Comparison of ENCODE assay signal across 8 mouse cellular contexts in the genomic region with DNA sequence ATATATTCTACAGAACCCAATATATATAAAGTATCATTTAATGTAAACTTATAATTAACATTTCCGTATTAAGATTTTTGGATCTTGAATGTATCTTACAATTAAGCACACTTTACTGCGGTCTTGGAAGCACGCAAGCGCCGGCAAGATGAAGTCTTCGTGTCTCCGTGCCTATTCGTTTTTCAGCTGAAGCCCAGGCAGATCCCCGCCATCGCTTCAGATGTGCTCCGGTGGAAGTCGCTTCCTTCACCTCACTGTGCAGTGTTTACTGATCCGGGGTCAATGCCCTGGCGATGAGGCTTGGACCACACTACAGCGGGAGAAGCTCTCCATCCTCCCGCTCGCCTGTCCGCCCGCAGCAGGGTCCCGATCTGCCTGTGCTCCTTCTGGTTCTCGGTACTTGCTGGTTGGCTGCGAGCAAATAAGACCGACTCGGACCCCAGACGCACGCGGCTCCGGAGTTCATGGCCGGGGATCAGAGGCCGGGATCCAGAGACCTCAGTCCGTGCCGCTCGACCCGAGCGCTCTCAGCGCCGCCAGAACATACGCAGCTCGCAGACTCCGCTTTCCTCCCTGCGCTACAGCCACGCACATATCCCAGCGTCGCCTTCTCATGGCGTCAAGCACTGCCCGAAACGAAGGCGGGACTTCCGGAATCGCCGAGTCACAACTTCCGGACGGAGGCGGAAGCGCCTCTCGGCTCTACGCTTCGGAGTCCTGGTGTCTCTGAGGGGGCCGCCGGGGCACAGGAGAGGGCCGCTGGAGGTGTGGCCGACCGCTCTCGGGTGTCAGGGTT. TPM values are rescaled to one million over a fixed set of nuclear protein-coding genes. Genes with fewer than 3 reads are reported as not detected.
DNase-seq lines count a peak whose midpoint lies in the region; ATAC-seq and TF ChIP-seq lines count a peak whose summit lies in the region.

A gene (plus strand): TSS at position 707 of the 796 bp plus-strand sequence.

- peaks cover 30% of the 10 kb centered on the region for H3K79me2 ChIP-seq in MEL (ENCODE audit: control insufficient read depth, insufficient read depth, low read length, poor library complexity)

- WGBS in cerebellum, adult 2 months, result 1% methylated on average over 64 of the region's 64 CpGs
- under 1% methylated on average over 64 of the region's 64 CpGs for WGBS in lung, embryonic 16.5 days

- no peak for TF ChIP-seq CTCF in MEL (IDR thresholded peaks at IDR 0.05 in 2 of 3, conservative IDR thresholded peaks at IDR 0.05 in 1 of 3; ENCODE audit: control insufficient read depth in 1 of 3, insufficient read depth in 1 of 3, low read depth in 2 of 3, low read length in 3 of 3, poor library complexity in 1 of 3, severe bottlenecking in 1 of 3)
- no peak for TF ChIP-seq CTCF in cerebellum, adult 2 months (IDR thresholded peaks at IDR 0.05; ENCODE audit: borderline replicate concordance, insufficient read depth, low read depth, low read length)

- peak; percentile 93 to 95 for ATAC-seq in hematopoietic stem cell, adult 5-6 weeks (replicated peaks in 1 of 2; ENCODE audit: insufficient read depth in 1 of 2, low FRiP score in 2 of 2, low TSS enrichment in 1 of 2, low read depth in 1 of 2, poor library complexity in 2 of 2, severe bottlenecking in 2 of 2)
- ATAC-seq in lung, embryonic 16.5 days (ENCODE audit: low read depth), result peak; percentile 94

- peak; percentile 97 for DNase-seq in MEL (ENCODE audit: low read depth, low spot score)
- peak; percentile 93 to 96 for DNase-seq in cerebellum, adult 2 months
- DNase-seq in forelimb bud, embryonic 11.5 days (ENCODE audit: low read depth, low spot score), result peak; percentile 96
- peak; percentile 79 for DNase-seq in layer of hippocampus, adult 9-10 months (ENCODE audit: low spot score)
- peak; percentile 82 for DNase-seq in ovary, postnatal 10 days (ENCODE audit: low spot score)
- peak; percentile 87 to 93 for DNase-seq in thymus, postnatal 10 days (ENCODE audit: low spot score in 2 of 2)

- H3K9ac ChIP-seq in MEL (ENCODE audit: control insufficient read depth, low read depth, low read length, poor library complexity, severe bottlenecking), result peak within 1 kb of the TSS; percentile 86
- peak within 1 kb of the TSS; percentile 95 for H3K9ac ChIP-seq in lung, embryonic 16.5 days (ENCODE audit: low read length)

- no peaks in the 10 kb centered on the region for H3K9me3 ChIP-seq in MEL (replicated peaks; ENCODE audit: insufficient read depth, low read length)
- no peaks in the 10 kb centered on the region for H3K9me3 ChIP-seq in lung, embryonic 16.5 days (ENCODE audit: control insufficient read depth, low read length)

- H3K4me1 ChIP-seq in MEL (ENCODE audit: control insufficient read depth in 1 of 2, insufficient read depth in 2 of 2, low read length in 2 of 2), result peaks cover 0 to 3% of the 10 kb centered on the region in 2 experiments; a peak in 3 of 4 replicates
- H3K4me1 ChIP-seq in cerebellum, adult 2 months (ENCODE audit: control insufficient read depth, insufficient read depth, low read length), result peaks cover 13% of the 10 kb centered on the region; the same call in 1 of the 2 replicates
- H3K4me1 ChIP-seq in lung, embryonic 16.5 days (replicated peaks; ENCODE audit: control insufficient read depth, insufficient read depth, low read length), result peaks cover 15% of the 10 kb centered on the region

- H3K4me3 ChIP-seq in MEL (ENCODE audit: control insufficient read depth in 1 of 2, insufficient read depth in 1 of 2, low read depth in 2 of 2, low read length in 2 of 2), result peak within 1 kb of the TSS; percentile 84 to 96
- H3K4me3 ChIP-seq in cerebellum, adult 2 months (replicated peaks; ENCODE audit: insufficient read depth, low read depth, low read length), result peak within 1 kb of the TSS; percentile 87
- H3K4me3 ChIP-seq in lung, embryonic 16.5 days (ENCODE audit: low read length), result peak within 1 kb of the TSS; percentile 93

- H3K36me3 ChIP-seq in MEL (ENCODE audit: control insufficient read depth in 1 of 2, insufficient read depth in 2 of 2, low read length in 2 of 2), result peaks cover 0 to 4% of the 10 kb centered on the region in 2 experiments; a peak in 1 of 4 replicates
- H3K36me3 ChIP-seq in lung, embryonic 16.5 days (ENCODE audit: control insufficient read depth, insufficient read depth, low read length), result no peaks in the 10 kb centered on the region

- peak; percentile 78 to 90; a peak in 3 of 4 replicates for TF ChIP-seq POLR2A in MEL (IDR thresholded peaks at IDR 0.05; ENCODE audit: control insufficient read depth in 1 of 2, insufficient read depth in 1 of 2, low read depth in 1 of 2, low read length in 2 of 2, poor library complexity in 1 of 2)
- TF ChIP-seq POLR2A in cerebellum, adult 2 months (IDR thresholded peaks at IDR 0.05; ENCODE audit: borderline replicate concordance, insufficient read depth, low read length), result peak; percentile 95

- TF ChIP-seq RAD21 in MEL (IDR thresholded peaks at IDR 0.05; ENCODE audit: low read depth, low read length), result no peak

- H3K27ac ChIP-seq in MEL (ENCODE audit: control insufficient read depth, low read depth, low read length), result peak within 1 kb of the TSS; percentile 75
- peak within 1 kb of the TSS; percentile 90 for H3K27ac ChIP-seq in cerebellum, adult 2 months (ENCODE audit: insufficient read depth, low read length)
- peak within 1 kb of the TSS; percentile 93 for H3K27ac ChIP-seq in lung, embryonic 16.5 days (ENCODE audit: low read length)

- H3K27me3 ChIP-seq in MEL (ENCODE audit: control insufficient read depth in 1 of 2, insufficient read depth in 2 of 2, low read length in 2 of 2), result no peaks in the 10 kb centered on the region
- no peaks in the 10 kb centered on the region for H3K27me3 ChIP-seq in cerebellum, adult 2 months (ENCODE audit: control insufficient read depth, insufficient read depth, low read length)
- H3K27me3 ChIP-seq in lung, embryonic 16.5 days (ENCODE audit: control insufficient read depth, insufficient read depth, low read depth, low read length), result no peaks in the 10 kb centered on the region

- no peak for TF ChIP-seq EP300 in MEL (IDR thresholded peaks at IDR 0.05; ENCODE audit: low read depth in 1 of 2, low read length in 2 of 2)

- H3K4me2 ChIP-seq in lung, embryonic 16.5 days (ENCODE audit: low read depth, low read length), result peak within 1 kb of the TSS; percentile 98

TF ChIP-seq in MEL, 35 proteins besides CTCF, POLR2A, EP300 and RAD21:
- TF ChIP-seq ETS1 (IDR thresholded peaks at IDR 0.05; ENCODE audit: low read depth, low read length) (no peak; the same call in 1 of the 2 replicates), CHD2 (IDR thresholded peaks at IDR 0.05; ENCODE audit: low read length) (no peak), NELFE (IDR thresholded peaks at IDR 0.05; ENCODE audit: low read depth, low read length) (peak; percentile 91), MAX (IDR thresholded peaks at IDR 0.05; ENCODE audit: low read length) (peak; percentile 86), JUND (IDR thresholded peaks at IDR 0.05; ENCODE audit: low read depth, low read length) (no peak), MYB (IDR thresholded peaks at IDR 0.05; ENCODE audit: low read depth, low read length) (no peak), MYC (IDR thresholded peaks at IDR 0.05; ENCODE audit: low read depth, low read length) (peak; percentile 73; the same call in 1 of the 2 replicates), POLR2AphosphoS2 (IDR thresholded peaks at IDR 0.05; ENCODE audit: low read length) (peak; percentile 90), RCOR1 (IDR thresholded peaks at IDR 0.05; ENCODE audit: low read depth, low read length) (0 out of 2 replicates have a peak, but pooled peaks have one; percentile 30), MXI1 (IDR thresholded peaks at IDR 0.05; ENCODE audit: low read depth, low read length) (peak; percentile 98), KAT2A (conservative IDR thresholded peaks at IDR 0.05; ENCODE audit: low read depth, low read length) (peak; percentile 70; the same call in 1 of the 2 replicates), ZC3H11A (IDR thresholded peaks at IDR 0.05; ENCODE audit: low read depth, low read length) (no peak), ZMIZ1 (IDR thresholded peaks at IDR 0.05; ENCODE audit: low read depth, low read length) (peak; percentile 85), NRF1 (IDR thresholded peaks at IDR 0.05; ENCODE audit: insufficient read depth, low read depth, low read length, poor library complexity, severe bottlenecking) (peak; percentile 73), ZKSCAN1 (IDR thresholded peaks at IDR 0.05; ENCODE audit: low read depth, low read length) (no peak), MAZ (IDR thresholded peaks at IDR 0.05; ENCODE audit: low read depth, low read length) (0 out of 2 replicates have a peak, but pooled peaks have one; percentile 37), SIN3A (IDR thresholded peaks at IDR 0.05; ENCODE audit: low read length) (peak; percentile 99), ELF1 (IDR thresholded peaks at IDR 0.05; ENCODE audit: low read depth, low read length) (peak; percentile 97), TBP (IDR thresholded peaks at IDR 0.05; ENCODE audit: low read depth, low read length) (peak; percentile 66), HCFC1 (IDR thresholded peaks at IDR 0.05; ENCODE audit: low read depth, low read length) (peak; percentile 94), TCF12 (IDR thresholded peaks at IDR 0.05; ENCODE audit: low read depth, low read length) (peak; percentile 66; the same call in 1 of the 2 replicates)

RNA-seq across cellular contexts. Expression of the gene that starts here (rescaled TPM):
- 15.1 and 15.9 TPM in 2 replicates for total RNA-seq in MEL (2012; rRNA removed)
- 10 to 100 TPM in 1 of 2 experiments, not detected in 1; 21.1 TPM for polyA plus RNA-seq in MEL (2012; ENCODE audit: insufficient read depth in 1 of 2, insufficient read length in 2 of 2, low read depth in 1 of 2, low replicate concordance in 2 of 2, missing spikeins in 1 of 2)
- polyA plus RNA-seq in cerebellum, adult 2 months (2012; rRNA removed), result 23.0 and 23.3 TPM in 2 replicates
- 14.6 and 25.8 TPM in 2 replicates for total RNA-seq in hematopoietic stem cell, adult 5-6 weeks (2017)
- 13.6 and 14.3 TPM in 2 replicates for polyA plus RNA-seq in lung, embryonic 16.5 days (2015; fragmentation: Nextera tagmentation; extraction: Ambion mirVana)

Comparison
In these comparisons a context has a peak if more than half of its experiments do, and no peak if none do; other contexts are left out.
1. Peak in every context shown above with its lines: DNase-seq, ATAC-seq, H3K4me3 ChIP-seq and H3K27ac ChIP-seq.